Mouse (Mus musculus) ovary, postnatal 14 days (tissue): ENCODE measurements around the gene Oaz1.
"Not testable (repeated sequence)": the region's sequence is repeated elsewhere in the genome, so short reads cannot be mapped to it uniquely, and the experiment has no call there.

Source experiments
- DNase-seq: peaks from one replicate; pipeline ENCODE4 v3.0.0; 2022; ENCODE audit warnings: low spot score

Gene Oaz1

GRCm38 (mm10) chr10:80823316-80823715 lies 3.1 kb upstream of the Oaz1 start:
- no peak for DNase-seq

GRCm38 (mm10) chr10:80823847-80824643 lies 2.4 kb upstream of the Oaz1 start:
- DNase-seq, result no peak

GRCm38 (mm10) chr10:80824827-80825226 lies 1.6 kb upstream of the Oaz1 start:
- no peak for DNase-seq

- no peak for DNase-seq
These were observed 810 bp downstream of the Oaz1 start for GRCm38 (mm10) chr10:80827063-80827869.

- DNase-seq, result no peak
These were observed 1.5 kb downstream of the Oaz1 start for GRCm38 (mm10) chr10:80827870-80828420.

GRCm38 (mm10) chr10:80828587-80828986 lies 2.1 kb downstream of the Oaz1 start:
- DNase-seq, result not testable (repeated sequence)

- DNase-seq, result no peak
These were observed 3.2 kb downstream of the Oaz1 start for GRCm38 (mm10) chr10:80829359-80830278.

- DNase-seq, result no peak
These were observed 4.7 kb downstream of the Oaz1 start for GRCm38 (mm10) chr10:80831136-80831535.

- DNase-seq, result no peak
These were observed 6.4 kb downstream of the Oaz1 start for GRCm38 (mm10) chr10:80832818-80833217.

- no peak for DNase-seq
These were observed 9.2 kb downstream of the Oaz1 start for GRCm38 (mm10) chr10:80835617-80836016.

GRCm38 (mm10) chr10:80836949-80837379 lies 10.5 kb downstream of the Oaz1 start:
- no peak for DNase-seq

GRCm38 (mm10) chr10:80837827-80838226 lies 11.4 kb downstream of the Oaz1 start:
- no peak for DNase-seq

- DNase-seq, result no peak
These were observed 12.0 kb downstream of the Oaz1 start for GRCm38 (mm10) chr10:80838346-80838912.

GRCm38 (mm10) chr10:80839848-80840247 lies 13.4 kb downstream of the Oaz1 start:
- no peak for DNase-seq

GRCm38 (mm10) chr10:80841685-80842084 lies 15.2 kb downstream of the Oaz1 start:
- DNase-seq, result no peak

GRCm38 (mm10) chr10:80842334-80842733 lies 15.9 kb downstream of the Oaz1 start:
- DNase-seq, result no peak

- no peak for DNase-seq
These were observed 16.9 kb downstream of the Oaz1 start for GRCm38 (mm10) chr10:80843087-80843930.

- DNase-seq, result no peak
These were observed 17.6 kb downstream of the Oaz1 start, which contains the start of gene Lingo3 for GRCm38 (mm10) chr10:80843931-80844547. Gene Lingo3 (minus strand): TSS chr10:80844039.

GRCm38 (mm10) chr10:80845055-80845693 lies 18.7 kb downstream of the Oaz1 start:
- DNase-seq, result no peak
